Mouse (Mus musculus) cerebellum, postnatal 4 days (tissue): ENCODE measurements around the gene Kcng3.
A peak's percentile ranks its signal among the peaks of the same experiment; 100 is the strongest.

Source experiments
- DNase-seq, 2 experiments: peaks; one replicate each; pipeline ENCODE4 v3.0.0; 2022; ENCODE audit warnings: low spot score in 2 of 2, mixed read lengths in 1 of 2

The Kcng3 gene

GRCm38 (mm10) chr17:83630787-83631678, 662 bp downstream of the Kcng3 start:
- DNase-seq, result peak in 1 of 2 experiments; percentile 19

- no peak for DNase-seq
These were observed 17.8 kb downstream of the Kcng3 start for GRCm38 (mm10) chr17:83613907-83614306.

DNA sequence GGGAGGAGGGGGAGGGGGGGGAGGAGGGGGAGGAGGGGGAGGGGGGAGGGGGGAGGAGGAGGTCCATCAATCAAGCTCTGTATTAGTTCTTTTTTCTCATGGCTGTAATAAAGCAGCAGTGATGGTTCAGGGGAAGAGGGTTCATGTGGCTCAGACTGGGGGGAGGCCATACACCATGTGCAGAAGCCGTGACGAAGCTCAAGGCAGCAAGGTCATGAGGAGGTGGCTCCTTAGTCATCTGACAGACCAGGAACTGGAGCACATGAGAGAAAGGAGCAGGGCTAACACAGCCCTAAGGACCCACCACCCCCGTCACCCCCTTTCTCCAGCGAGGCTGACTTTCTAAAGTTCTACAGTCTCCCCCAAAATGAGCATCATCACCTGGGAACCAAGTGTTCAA, 22.2 kb downstream of the Kcng3 start:
- DNase-seq, result no peak

GRCm38 (mm10) chr17:83600976-83601375, 30.7 kb downstream of the Kcng3 start:
- no peak for DNase-seq

DNA sequence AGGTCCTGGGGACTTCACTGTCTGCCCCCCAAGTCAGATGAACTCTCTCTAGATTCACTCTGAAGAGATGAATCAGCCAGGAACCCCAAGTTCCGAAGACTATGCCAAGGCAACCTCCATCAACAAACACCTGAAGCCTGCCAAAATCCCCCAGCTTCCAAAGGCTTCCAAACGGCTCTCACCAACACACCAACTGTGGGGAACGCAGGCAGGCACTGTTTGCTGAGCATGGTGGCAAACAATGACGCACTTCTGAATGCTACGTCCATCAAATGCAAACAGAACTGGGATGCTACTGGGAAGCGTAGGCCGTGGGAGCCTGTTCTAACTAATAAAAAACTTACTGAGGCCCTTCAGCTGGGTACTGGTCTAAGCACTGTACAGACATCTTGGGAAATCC, 35.7 kb downstream of the Kcng3 start:
- DNase-seq, result peak in 1 of 2 experiments; percentile 9

- peak in 1 of 2 experiments; percentile 7 for DNase-seq
These were observed 37.2 kb downstream of the Kcng3 start for GRCm38 (mm10) chr17:83594526-83594925.

- DNase-seq, result peak in 1 of 2 experiments; percentile 6
These were observed 38.3 kb downstream of the Kcng3 start for GRCm38 (mm10) chr17:83593396-83593795.

DNA sequence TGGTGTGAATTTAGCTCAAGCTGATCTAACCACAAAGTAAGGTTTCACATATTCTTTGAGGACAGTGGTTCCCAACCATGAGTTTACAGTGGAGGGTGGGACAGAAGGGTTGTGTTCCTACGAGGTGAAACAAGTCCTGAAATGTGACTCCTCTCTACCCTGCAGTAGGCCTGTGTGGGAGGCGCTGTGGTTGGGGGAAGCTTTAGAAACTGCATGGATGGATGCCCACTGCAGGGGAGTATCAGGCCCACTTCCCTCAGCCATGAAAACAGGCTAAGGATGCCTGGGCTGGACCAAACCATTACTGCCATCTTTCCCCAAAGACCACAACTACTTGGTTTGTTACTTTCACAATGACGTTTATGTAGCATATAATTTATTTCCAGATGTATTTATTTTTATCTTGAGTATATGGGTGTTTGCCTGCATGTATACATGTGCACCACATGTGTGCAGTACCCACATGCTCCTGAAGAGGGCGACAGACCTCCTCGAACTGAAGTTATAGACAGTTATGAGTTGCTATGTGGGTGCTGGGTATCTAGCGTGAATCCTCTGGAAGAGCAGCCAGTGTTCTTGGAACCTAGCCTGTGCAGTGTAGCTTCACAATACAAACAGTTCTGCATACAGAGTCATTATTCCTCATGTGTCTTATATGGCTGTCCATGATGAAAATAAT, 42.9 kb downstream of the Kcng3 start:
- DNase-seq, result no peak

GRCm38 (mm10) chr17:83587731-83588130, 44.0 kb downstream of the Kcng3 start:
- DNase-seq, result no peak

- no peak for DNase-seq
These were observed 49.1 kb downstream of the Kcng3 start for GRCm38 (mm10) chr17:83582585-83582984.

DNA sequence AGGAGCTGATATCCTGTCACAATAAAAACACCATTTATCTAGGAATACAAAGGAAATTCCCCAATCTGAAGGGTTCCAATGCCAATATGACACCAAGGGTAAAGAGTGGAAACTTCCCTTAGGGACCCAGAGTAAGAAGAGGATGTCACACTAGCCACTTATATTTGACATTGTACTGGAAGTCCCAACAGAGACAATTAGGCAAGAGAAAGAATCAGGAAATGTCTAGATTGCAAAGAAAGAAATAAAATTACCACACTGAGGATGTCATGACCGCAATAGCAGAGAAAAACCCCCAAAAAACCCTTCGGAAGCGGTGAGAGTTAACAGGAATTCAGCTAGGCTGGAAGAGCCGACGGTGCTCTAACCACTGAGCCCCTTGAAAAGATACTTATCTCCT, 51.0 kb downstream of the Kcng3 start:
- no peak for DNase-seq

DNA sequence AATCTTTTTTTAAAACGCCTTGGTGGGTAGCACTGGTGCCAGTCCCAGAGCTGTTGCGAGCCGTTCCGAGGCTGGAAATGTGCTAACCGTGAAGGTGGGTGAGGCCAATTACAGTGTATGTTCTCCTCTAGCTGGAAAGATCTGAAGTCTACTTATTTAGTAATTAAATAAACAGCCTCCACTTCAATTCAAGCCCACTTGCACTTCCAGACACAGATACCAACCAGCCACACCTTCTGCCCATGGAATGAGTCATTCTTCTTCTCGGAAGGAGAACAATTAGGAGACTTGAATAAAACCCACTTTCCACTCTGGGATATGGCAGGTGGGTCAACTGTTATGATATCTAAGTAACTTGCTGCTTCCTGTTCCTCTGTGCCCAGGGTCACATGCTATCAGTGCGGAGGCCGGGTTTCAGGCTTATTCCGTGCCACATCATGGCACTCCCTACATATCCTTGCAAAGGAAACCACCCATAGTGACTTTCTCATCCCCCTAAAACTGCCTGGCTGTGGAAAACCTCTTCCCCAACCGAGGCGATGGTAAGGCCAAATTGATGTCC, 54.8 kb downstream of the Kcng3 start:
- DNase-seq, result no peak

DNA sequence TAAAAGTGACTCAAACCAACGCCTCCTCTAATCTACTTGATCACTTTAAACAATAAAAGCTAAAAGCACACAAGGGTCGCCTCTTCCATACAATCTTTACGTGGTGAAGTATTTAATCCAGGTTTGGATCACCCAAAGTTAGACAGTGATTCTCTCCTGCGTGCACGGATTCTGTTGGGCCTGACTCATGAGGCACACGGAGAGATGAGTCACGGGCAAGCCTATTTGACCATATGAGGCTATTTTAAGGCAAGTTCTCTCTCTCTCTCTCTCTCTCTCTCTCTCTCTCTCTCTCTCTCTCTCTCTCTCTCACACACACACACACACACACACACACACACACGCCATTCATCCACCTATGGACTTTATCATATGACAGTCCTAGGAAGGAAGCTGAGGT, 57.1 kb downstream of the Kcng3 start:
- no peak for DNase-seq

GRCm38 (mm10) chr17:83573128-83573527, 58.6 kb downstream of the Kcng3 start:
- DNase-seq, result peak; percentile 25 to 48

- no peak for DNase-seq
These were observed 59.3 kb downstream of the Kcng3 start for GRCm38 (mm10) chr17:83572366-83572765.

DNA sequence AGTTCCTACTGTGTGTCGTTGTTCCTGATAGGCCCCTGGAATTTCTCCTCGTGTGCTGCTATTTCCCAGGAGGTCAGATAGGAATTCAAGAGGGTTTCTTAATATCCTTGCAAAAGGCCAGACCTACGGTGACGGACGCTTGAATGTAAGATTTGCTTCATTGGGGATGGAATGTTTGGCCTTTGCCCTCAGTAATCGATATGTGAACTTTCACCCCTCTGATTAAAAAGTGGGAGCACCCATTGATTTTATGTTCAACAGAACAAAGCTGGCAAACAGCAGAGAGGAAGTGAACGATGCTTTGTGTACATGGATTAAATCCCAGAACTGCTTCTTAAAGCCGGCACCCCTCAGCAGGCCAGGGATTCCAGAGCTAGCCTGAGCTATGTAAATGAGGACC, 64.3 kb downstream of the Kcng3 start:
- DNase-seq, result no peak

GRCm38 (mm10) chr17:83565506-83565905, 66.2 kb downstream of the Kcng3 start:
- DNase-seq, result no peak

DNA sequence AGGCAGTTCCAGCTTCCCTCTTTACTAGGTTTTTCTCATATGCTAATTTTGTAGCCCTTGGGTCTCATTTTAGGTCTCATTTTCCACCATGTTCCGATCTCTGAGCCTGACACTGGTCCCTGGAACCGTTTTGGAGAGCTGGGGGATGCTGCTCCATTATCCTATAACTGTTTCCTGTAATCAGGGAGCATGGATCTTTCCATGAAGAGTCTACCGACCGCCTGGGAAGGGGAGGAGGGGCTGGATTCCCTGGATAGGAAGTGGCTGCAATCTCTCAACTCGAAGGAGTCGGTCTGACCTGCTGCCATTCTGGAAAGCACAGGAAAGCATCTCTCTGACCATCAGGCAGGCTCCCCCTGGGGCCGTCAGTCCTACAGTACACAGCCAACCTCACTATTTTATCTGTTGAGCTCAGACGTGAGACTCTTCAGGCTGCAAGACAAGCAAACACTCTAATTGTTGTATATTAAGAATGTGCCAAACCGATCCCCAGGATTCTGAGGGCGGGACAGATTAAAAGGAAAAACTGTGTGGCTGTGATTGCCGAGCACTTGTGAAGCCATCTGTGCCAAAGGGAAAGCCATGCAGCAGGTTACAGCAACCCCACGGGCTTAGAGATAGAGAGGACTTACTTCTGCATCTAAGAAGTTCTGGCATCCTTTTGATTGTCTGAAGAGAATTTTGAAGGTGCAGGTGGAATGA, 67.4 kb downstream of the Kcng3 start:
- DNase-seq, result no peak

DNA sequence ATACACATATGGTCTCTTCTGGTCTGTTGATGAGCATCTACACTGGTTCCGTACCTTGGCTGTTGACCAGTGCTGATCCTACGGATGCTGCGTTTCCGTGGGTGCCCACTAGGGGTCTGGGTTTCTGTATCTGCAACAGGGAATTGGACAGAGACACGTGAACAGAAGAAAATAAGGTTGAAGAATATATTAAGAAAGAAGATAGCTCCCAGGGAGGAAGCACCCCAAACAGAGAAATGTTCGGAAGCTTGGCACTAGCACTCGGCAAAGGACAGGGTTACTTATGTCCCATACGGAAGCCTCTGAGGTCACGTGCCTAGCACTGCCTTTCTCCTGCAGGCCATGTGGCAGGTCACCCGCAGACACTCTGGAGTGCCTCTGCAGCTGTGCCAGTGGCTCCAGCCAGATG, 68.0 kb downstream of the Kcng3 start:
- peak in 1 of 2 experiments; percentile 64 for DNase-seq

GRCm38 (mm10) chr17:83562153-83563010, 69.3 kb downstream of the Kcng3 start:
- no peak for DNase-seq

DNA sequence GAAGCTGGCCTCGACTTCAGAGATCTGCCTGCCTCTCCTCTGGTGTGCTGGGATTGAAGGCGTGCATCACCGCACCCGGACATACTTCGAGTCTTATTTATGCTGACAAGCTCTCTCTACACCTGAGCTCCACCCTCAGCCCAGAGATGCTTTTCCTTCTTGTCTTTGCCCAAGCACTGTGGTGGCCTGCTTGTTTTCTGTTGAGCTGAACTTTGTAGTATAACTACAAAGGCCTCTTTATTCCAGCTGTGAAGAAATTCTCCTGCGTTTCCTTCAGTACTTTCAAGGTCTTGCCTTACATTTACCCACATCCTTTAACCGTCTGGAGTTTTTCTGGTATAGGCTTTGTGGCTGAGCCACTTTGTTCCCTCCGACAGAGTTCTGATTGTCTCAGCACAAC, 72.6 kb downstream of the Kcng3 start:
- no peak for DNase-seq
